Mouse (Mus musculus): ENCODE measurements around the gene Pcsk4. TPM values are rescaled to one million over a fixed set of nuclear protein-coding genes. Genes with fewer than 3 reads are reported as not detected.

The Pcsk4 gene
- polyA plus RNA-seq, 1 experiment from 2014 or later: 2.6 TPM

GRCm38 (mm10) chr10:80301256-80302081 lies 27.8 kb downstream of the Pcsk4 start:
- peaks cover 81% of the 10 kb centered on the region for H3K4me1 ChIP-seq
- peak overlapping the region; percentile 76 for H3K4me3 ChIP-seq
- H3K27me3 ChIP-seq: no peaks in the 10 kb centered on the region
- no peak; the same call in 1 of the 2 replicates for ATAC-seq (replicated peaks)
- H3K4me2 ChIP-seq (replicated peaks): peak overlapping the region; percentile 86
- H3K36me3 ChIP-seq: peaks cover 37% of the 10 kb centered on the region
- H3K9ac ChIP-seq (replicated peaks): peak overlapping the region; percentile 99
- WGBS: 69% methylated on average over 10 of the region's 10 CpGs
- no peaks in the 10 kb centered on the region for H3K9me3 ChIP-seq
- H3K27ac ChIP-seq (replicated peaks): peak overlapping the region; percentile 97

- peaks cover 30% of the 10 kb centered on the region for H3K36me3 ChIP-seq
- H3K9ac ChIP-seq (replicated peaks): peak overlapping the region; percentile 99
- H3K4me3 ChIP-seq: peak overlapping the region; percentile 76
- peak overlapping the region; percentile 86 for H3K4me2 ChIP-seq (replicated peaks)
- H3K27me3 ChIP-seq: no peaks in the 10 kb centered on the region
- H3K4me1 ChIP-seq: peaks cover 83% of the 10 kb centered on the region
- ATAC-seq (replicated peaks): peak; percentile 83
- H3K27ac ChIP-seq (replicated peaks): peak overlapping the region; percentile 97
- 4% methylated on average over 11 of the region's 11 CpGs for WGBS
- no peaks in the 10 kb centered on the region for H3K9me3 ChIP-seq
Observed at GRCm38 (mm10) chr10:80300672-80301181, 28.6 kb downstream of the Pcsk4 start.

DNA sequence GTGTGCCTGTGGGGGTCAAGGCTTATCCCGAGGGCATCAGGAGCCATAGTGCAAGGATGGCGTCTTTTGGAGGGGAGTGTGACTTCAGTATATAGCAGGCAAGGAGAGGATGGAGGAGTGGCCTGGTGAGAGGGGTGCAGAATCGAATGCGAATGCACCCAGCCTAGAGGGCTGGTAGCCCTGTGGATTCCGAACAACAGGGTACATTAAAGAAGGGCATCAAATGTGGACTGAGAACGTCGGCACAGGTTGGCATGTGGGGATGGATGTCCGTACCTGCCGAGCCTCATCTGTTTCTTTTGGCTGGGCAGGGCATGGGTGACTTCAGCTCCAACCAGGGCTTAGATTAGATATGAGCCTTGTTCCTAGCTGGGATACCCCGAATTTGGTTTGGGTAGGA lies 29.5 kb downstream of the Pcsk4 start:
- Histone ChIP-seq H3K4me2 (replicated peaks) (peak overlapping the region; percentile 86), H3K27ac (replicated peaks) (peak overlapping the region; percentile 97), H3K36me3 (peaks cover 24% of the 10 kb centered on the region), H3K4me3 (peak overlapping the region; percentile 76), H3K27me3 (no peaks in the 10 kb centered on the region), H3K4me1 (peaks cover 83% of the 10 kb centered on the region), H3K9ac (replicated peaks) (peak overlapping the region; percentile 99), H3K9me3 (no peaks in the 10 kb centered on the region)
- ATAC-seq (replicated peaks): no peak
- 37% methylated on average over 10 of the region's 10 CpGs for whole genome bisulfite sequencing

- peaks cover 82% of the 10 kb centered on the region for H3K4me1 ChIP-seq
- peak overlapping the region; percentile 99 for H3K9ac ChIP-seq (replicated peaks)
- H3K27ac ChIP-seq (replicated peaks): peak overlapping the region; percentile 97
- H3K9me3 ChIP-seq: no peaks in the 10 kb centered on the region
- no peaks in the 10 kb centered on the region for H3K27me3 ChIP-seq
- peak overlapping the region; percentile 76 for H3K4me3 ChIP-seq
- no peak for ATAC-seq (replicated peaks)
- peak overlapping the region; percentile 86 for H3K4me2 ChIP-seq (replicated peaks)
- H3K36me3 ChIP-seq: peaks cover 24% of the 10 kb centered on the region
- WGBS: 2% methylated on average over 15 of the region's 15 CpGs
Observed at GRCm38 (mm10) chr10:80299301-80299700, 30.0 kb downstream of the Pcsk4 start.

GRCm38 (mm10) chr10:80298571-80299281 lies 30.6 kb downstream of the Pcsk4 start:
- H3K9me3 ChIP-seq: no peaks in the 10 kb centered on the region
- 2% methylated on average over 26 of the region's 26 CpGs for WGBS
- H3K4me2 ChIP-seq (replicated peaks): peak overlapping the region; percentile 86
- ATAC-seq (replicated peaks): peak; percentile 78
- peak overlapping the region; percentile 97 for H3K27ac ChIP-seq (replicated peaks)
- peaks cover 29% of the 10 kb centered on the region for H3K36me3 ChIP-seq
- H3K27me3 ChIP-seq: no peaks in the 10 kb centered on the region
- H3K4me3 ChIP-seq: peak overlapping the region; percentile 76
- H3K4me1 ChIP-seq: peaks cover 81% of the 10 kb centered on the region
- peak overlapping the region; percentile 99 for H3K9ac ChIP-seq (replicated peaks)

DNA sequence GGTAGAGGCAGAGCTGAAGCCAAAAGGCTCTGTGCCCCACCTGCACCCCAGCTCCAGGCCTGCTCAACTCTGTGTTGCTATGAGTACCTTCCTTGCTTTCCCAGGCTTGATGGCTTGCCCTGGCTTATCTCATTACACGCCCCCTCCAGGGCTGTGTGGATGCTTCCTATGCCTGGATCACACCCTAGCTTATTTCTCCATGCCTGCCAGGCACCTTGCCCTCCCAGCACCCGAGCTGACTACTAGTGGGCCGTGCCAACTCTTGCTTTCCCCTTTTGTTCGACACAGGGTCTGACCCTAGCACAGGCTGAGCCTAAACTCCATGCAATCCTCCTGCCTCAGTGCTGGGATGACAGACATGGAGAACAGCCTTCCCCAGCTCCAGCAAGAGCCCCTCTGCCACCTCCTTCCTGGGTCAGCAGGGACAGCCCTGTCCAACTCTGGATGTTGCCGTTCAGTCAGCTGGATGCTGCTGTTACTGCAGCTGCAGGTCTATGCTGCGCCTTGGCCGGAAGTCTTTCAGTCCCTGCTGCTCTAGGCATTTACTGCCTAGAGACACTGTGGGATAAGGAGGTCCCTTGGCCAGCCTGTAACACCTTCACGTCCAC lies 31.7 kb downstream of the Pcsk4 start:
- H3K36me3 ChIP-seq: peaks cover 21% of the 10 kb centered on the region
- H3K9me3 ChIP-seq: no peaks in the 10 kb centered on the region
- WGBS: 73% methylated on average over 8 of the region's 8 CpGs
- peak overlapping the region; percentile 31 for H3K9ac ChIP-seq (replicated peaks)
- H3K4me2 ChIP-seq (replicated peaks): peak overlapping the region; percentile 86; the same call in 1 of the 2 replicates
- peak overlapping the region; percentile 97 for H3K27ac ChIP-seq (replicated peaks)
- no peak for ATAC-seq (replicated peaks)
- H3K4me1 ChIP-seq: peaks cover 80% of the 10 kb centered on the region
- peak overlapping the region; percentile 2; the same call in 1 of the 2 replicates for H3K4me3 ChIP-seq
- no peaks in the 10 kb centered on the region for H3K27me3 ChIP-seq

- Histone ChIP-seq H3K9me3 (no peaks in the 10 kb centered on the region), H3K27me3 (no peaks in the 10 kb centered on the region), H3K36me3 (peaks cover 13% of the 10 kb centered on the region), H3K9ac (replicated peaks) (peak overlapping the region; percentile 56), H3K4me2 (replicated peaks) (peak overlapping the region; percentile 78), H3K27ac (replicated peaks) (peak overlapping the region; percentile 97), H3K4me1 (peaks cover 75% of the 10 kb centered on the region), H3K4me3 (peak overlapping the region; percentile 54)
- no peak for ATAC-seq (replicated peaks)
- WGBS: 83% methylated on average over 5 of the region's 5 CpGs
Observed at GRCm38 (mm10) chr10:80296824-80297223, 32.5 kb downstream of the Pcsk4 start.

DNA sequence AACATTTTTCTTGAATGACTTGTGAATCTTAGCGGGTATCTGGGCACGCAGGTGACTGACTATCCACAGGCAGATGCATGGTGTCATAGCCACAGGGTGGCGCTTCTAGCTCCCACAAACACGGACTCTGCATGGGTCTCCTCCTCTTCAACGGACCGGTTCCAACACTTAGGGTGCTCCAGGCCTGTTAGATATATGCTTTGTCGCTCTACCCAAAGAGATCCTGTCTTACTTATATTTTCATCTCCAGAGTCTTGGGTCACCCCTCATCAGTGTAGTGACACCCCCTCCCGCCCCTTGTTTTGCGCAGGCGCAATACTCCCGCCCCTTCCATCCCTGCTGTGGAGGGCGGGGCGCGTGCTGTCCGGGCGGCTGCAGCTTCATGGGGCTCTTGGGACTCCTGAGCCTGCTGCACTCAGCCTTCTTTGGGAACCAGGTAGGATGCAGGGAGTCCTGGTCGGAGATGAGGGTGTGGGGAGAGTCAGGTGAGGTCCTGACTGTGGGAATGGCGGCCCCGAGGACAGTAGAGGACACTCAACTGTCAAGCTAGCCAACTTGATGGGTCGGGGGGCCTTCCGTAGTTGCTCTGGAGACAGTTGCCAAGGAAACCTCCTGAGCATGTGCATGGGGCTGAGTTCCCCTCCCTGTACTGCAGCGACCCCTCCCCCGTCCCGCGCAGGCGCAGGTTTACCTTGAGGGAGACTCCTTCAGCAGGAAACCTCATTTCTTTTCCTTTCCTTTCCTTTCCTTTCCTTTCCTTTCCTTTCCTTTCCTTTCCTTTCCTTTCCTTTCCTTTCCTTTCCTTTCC lies 33.5 kb downstream of the Pcsk4 start, which contains the start of gene Apc2:
Gene Apc2 (plus strand): TSS at position 360 of the 808 bp plus-strand sequence.
- Histone ChIP-seq H3K9ac (replicated peaks) (peak within 1 kb of the TSS; percentile 56), H3K9me3 (no peaks in the 10 kb centered on the region), H3K27ac (replicated peaks) (peak within 1 kb of the TSS; percentile 97), H3K4me3 (peak within 1 kb of the TSS; percentile 54), H3K4me2 (replicated peaks) (peak within 1 kb of the TSS; percentile 78), H3K27me3 (no peaks in the 10 kb centered on the region), H3K36me3 (peaks cover 13% of the 10 kb centered on the region), H3K4me1 (peaks cover 72% of the 10 kb centered on the region)
- WGBS: under 1% methylated on average over 26 of the region's 26 CpGs
- ATAC-seq (replicated peaks): peak; percentile 55

DNA sequence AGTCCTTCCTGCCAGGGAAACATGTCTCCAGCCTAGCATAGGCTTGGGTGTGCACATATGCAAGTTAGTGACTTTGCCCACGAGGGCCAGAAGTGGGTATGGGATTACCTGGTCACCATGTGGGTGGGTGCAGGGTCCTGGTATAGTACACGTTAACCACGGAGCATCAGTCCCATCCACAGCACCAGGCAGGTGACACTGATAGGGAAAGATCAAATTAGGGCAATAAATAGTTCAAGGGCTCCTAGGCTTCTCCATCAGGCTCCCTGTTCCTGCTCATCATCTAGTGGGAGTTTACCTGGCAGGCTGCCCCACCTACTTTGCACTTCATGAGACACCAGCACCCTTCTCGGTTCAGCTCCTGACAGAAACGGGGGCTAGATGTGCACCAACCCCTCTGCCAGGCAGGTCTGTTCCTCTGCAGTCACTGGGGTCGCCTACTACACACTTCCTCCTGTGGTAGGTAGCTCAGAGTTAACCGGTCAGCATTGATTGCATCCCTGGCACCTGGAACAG lies 34.5 kb downstream of the Pcsk4 start:
- no peak for ATAC-seq (replicated peaks)
- WGBS: 47% methylated on average over 7 of the region's 7 CpGs

DNA sequence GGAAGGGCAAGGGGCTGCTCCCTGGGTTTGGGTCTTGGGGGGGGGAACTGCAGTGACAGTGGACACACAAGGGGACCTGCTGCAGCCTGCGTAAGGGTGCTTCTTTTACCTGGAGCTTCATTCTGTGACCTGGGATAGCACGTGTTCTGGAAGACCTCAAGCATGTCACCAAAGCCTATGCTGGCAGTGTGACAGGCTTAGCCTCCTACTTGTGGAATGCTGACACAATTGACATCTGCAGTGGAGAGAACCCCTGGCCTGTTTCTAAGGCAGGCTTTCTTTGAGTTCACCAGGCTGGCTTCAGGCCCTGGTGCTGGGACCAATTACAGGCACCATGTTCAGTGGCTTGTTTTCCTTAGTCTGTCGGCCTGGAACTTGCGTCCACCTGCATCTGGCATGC lies 35.0 kb downstream of the Pcsk4 start:
- WGBS: 73% methylated on average over 4 of the region's 4 CpGs
- peaks cover 63% of the 10 kb centered on the region for H3K4me1 ChIP-seq

More for the DNA sequence above, 34.5 kb downstream of the Pcsk4 start:
- no peaks in the 10 kb centered on the region for H3K9me3 ChIP-seq
- peaks cover 65% of the 10 kb centered on the region for H3K4me1 ChIP-seq
- H3K27me3 ChIP-seq: no peaks in the 10 kb centered on the region
- peak overlapping the region; percentile 54 for H3K4me3 ChIP-seq
- 0 out of 2 replicates have a peak overlapping the region, but pooled peaks have one; percentile 56 for H3K9ac ChIP-seq (replicated peaks)
- H3K36me3 ChIP-seq: peaks cover 13% of the 10 kb centered on the region
- peak overlapping the region; percentile 97 for H3K27ac ChIP-seq (replicated peaks)
- no peak overlapping the region for H3K4me2 ChIP-seq (replicated peaks)

DNA sequence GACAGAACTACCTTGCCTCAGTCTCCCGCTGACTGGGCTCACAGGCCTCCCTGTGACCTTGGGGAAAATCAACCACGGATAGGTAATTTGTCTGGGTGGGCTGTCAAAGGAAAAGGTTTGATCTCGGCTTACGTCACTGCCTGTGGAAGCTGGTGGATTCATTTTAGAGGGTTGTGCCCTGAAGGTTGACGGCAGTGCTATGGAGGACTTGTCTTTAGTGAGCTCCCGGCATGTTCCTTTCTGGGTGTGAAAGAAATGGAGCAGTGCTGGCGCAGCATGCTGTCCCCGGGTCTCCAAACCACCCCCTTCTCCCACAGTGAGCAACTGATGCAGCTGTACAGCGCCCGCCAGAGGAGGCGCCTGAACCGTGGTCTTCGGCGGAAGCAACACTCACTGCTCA lies 36.0 kb downstream of the Pcsk4 start:
- Histone ChIP-seq H3K27me3 (no peaks in the 10 kb centered on the region), H3K9ac (replicated peaks) (peak overlapping the region; percentile 96), H3K36me3 (peaks cover 25% of the 10 kb centered on the region), H3K9me3 (no peaks in the 10 kb centered on the region), H3K4me2 (replicated peaks) (peak overlapping the region; percentile 87), H3K4me1 (peaks cover 59% of the 10 kb centered on the region), H3K4me3 (peak overlapping the region; percentile 69), H3K27ac (replicated peaks) (peak overlapping the region; percentile 91; the same call in 1 of the 2 replicates)
- 19% methylated on average over 14 of the region's 14 CpGs for WGBS
- no peak for ATAC-seq (replicated peaks)

More for the DNA sequence above, 35.0 kb downstream of the Pcsk4 start:
- H3K36me3 ChIP-seq: peaks cover 15% of the 10 kb centered on the region
- H3K9me3 ChIP-seq: no peaks in the 10 kb centered on the region
- H3K4me2 ChIP-seq (replicated peaks): no peak overlapping the region
- no peak overlapping the region for H3K27ac ChIP-seq (replicated peaks)
- ATAC-seq (replicated peaks): no peak
- H3K27me3 ChIP-seq: no peaks in the 10 kb centered on the region
- 0 out of 2 replicates have a peak overlapping the region, but pooled peaks have one; percentile 13 for H3K9ac ChIP-seq (replicated peaks)
- peak overlapping the region; percentile 69; the same call in 1 of the 2 replicates for H3K4me3 ChIP-seq

Data from forebrain, embryonic 15.5 days (tissue).